Mouse (Mus musculus) mouse embryonic stem cell (cell line): ENCODE data around the gene Grwd1.

Experiments
- in situ Hi-C, 2 experiments: fragments of 300-500 bp; cut with MboI; formaldehyde crosslinking; loops; 1 replicate in 1 of 2; 3 replicates in 1 of 2; pipeline ENCODE4 v1.14.3; 2019 to 2020; ENCODE audit warnings: low sequenced_read_pairs in 2 of 2, low pct_unique_long_range_greater_than_20kb in 1 of 2, mixed read lengths in 1 of 2; ENCODE audit not compliant: unreplicated experiment in 1 of 2

Gene Grwd1

GRCm38 (mm10) chr7:45808471-45808870 is 22.3 kb downstream of the Grwd1 start:
- in situ Hi-C loops = loop anchor here (5.0 kb wide), 1 partner anchor 76 kb away; no protein-coding TSS in a partner anchor

GRCm38 (mm10) chr7:45805941-45806340 is 24.8 kb downstream of the Grwd1 start:
- in situ Hi-C loops = loop anchor here (5.0 kb wide), 1 partner anchor 74 kb away; no protein-coding TSS in a partner anchor

- in situ Hi-C loops = no loop called here
Measured at GRCm38 (mm10) chr7:45802551-45802950, 28.2 kb downstream of the Grwd1 start.

GRCm38 (mm10) chr7:45801348-45801747 is 29.4 kb downstream of the Grwd1 start:
- in situ Hi-C loops = no loop called here

- in situ Hi-C loops = no loop called here
Measured at GRCm38 (mm10) chr7:45800546-45801204, 30.1 kb downstream of the Grwd1 start.

- in situ Hi-C loops = no loop called here
Measured at GRCm38 (mm10) chr7:45800001-45800400, 30.7 kb downstream of the Grwd1 start.

- in situ Hi-C loops = no loop called here
Measured at GRCm38 (mm10) chr7:45798931-45799330, 31.8 kb downstream of the Grwd1 start.

- in situ Hi-C loops = no loop called here
Measured at GRCm38 (mm10) chr7:45798511-45798836, 32.3 kb downstream of the Grwd1 start.

- in situ Hi-C loops = no loop called here
Measured at GRCm38 (mm10) chr7:45797661-45798510, 32.9 kb downstream of the Grwd1 start.

GRCm38 (mm10) chr7:45796950-45797349 is 33.8 kb downstream of the Grwd1 start:
- in situ Hi-C loops = no loop called here

GRCm38 (mm10) chr7:45794971-45795370 is 35.8 kb downstream of the Grwd1 start:
- in situ Hi-C loops = no loop called here

GRCm38 (mm10) chr7:45793969-45794585 is 36.7 kb downstream of the Grwd1 start:
- in situ Hi-C loops = no loop called here

GRCm38 (mm10) chr7:45793240-45793639 is 37.5 kb downstream of the Grwd1 start:
- in situ Hi-C loops = no loop called here

- in situ Hi-C loops = no loop called here
Measured at GRCm38 (mm10) chr7:45791756-45792490, 38.8 kb downstream of the Grwd1 start.

GRCm38 (mm10) chr7:45790721-45791120 is 40.0 kb downstream of the Grwd1 start:
- in situ Hi-C loops = no loop called here

- in situ Hi-C loops = no loop called here
Measured at GRCm38 (mm10) chr7:45787642-45788041, 43.1 kb downstream of the Grwd1 start.

- in situ Hi-C loops = no loop called here
Measured at GRCm38 (mm10) chr7:45786661-45787413, 43.9 kb downstream of the Grwd1 start.

- in situ Hi-C loops = no loop called here
Measured at GRCm38 (mm10) chr7:45786136-45786578, 44.6 kb downstream of the Grwd1 start.
